Mouse (Mus musculus): ENCODE results near the gene Srpk2. TPM values are rescaled to one million over a fixed set of nuclear protein-coding genes. Genes with fewer than 3 reads are reported as not detected.

Gene Srpk2
- polyA plus RNA-seq, 1 experiment: 0.02 TPM

GRCm38 (mm10) chr5:23497920-23498319, 186.5 kb downstream of the Srpk2 start:
- Histone ChIP-seq H3K4me3 (replicated peaks) (no peak overlapping the region), H3K27me3 (ENCODE audit: control insufficient read depth) (no peaks in the 10 kb centered on the region), H3K4me1 (ENCODE audit: control insufficient read depth) (no peaks in the 10 kb centered on the region), H3K36me3 (ENCODE audit: control insufficient read depth) (peaks cover 95% of the 10 kb centered on the region), H3K9me3 (ENCODE audit: control insufficient read depth, low read length) (no peaks in the 10 kb centered on the region)
- no peak for TF ChIP-seq TAL1 (IDR thresholded peaks at IDR 0.05; ENCODE audit: low read length)
- TF ChIP-seq GATA1 (IDR thresholded peaks at IDR 0.05; ENCODE audit: low read length): no peak

- H3K9me3 ChIP-seq (ENCODE audit: control insufficient read depth, low read length): no peaks in the 10 kb centered on the region
- TF ChIP-seq GATA1 (IDR thresholded peaks at IDR 0.05; ENCODE audit: low read length) (no peak), TAL1 (IDR thresholded peaks at IDR 0.05; ENCODE audit: low read length) (no peak)
- no peaks in the 10 kb centered on the region for H3K4me1 ChIP-seq (ENCODE audit: control insufficient read depth)
- no peaks in the 10 kb centered on the region for H3K27me3 ChIP-seq (ENCODE audit: control insufficient read depth)
- no peak overlapping the region for H3K4me3 ChIP-seq (replicated peaks)
- H3K36me3 ChIP-seq (ENCODE audit: control insufficient read depth): peaks cover 95% of the 10 kb centered on the region
Observed at GRCm38 (mm10) chr5:23496933-23497332, 187.5 kb downstream of the Srpk2 start.

- TF ChIP-seq GATA1 (IDR thresholded peaks at IDR 0.05; ENCODE audit: low read length) (no peak), TAL1 (IDR thresholded peaks at IDR 0.05; ENCODE audit: low read length) (no peak)
- Histone ChIP-seq H3K36me3 (ENCODE audit: control insufficient read depth) (peaks cover 95% of the 10 kb centered on the region), H3K4me3 (replicated peaks) (no peak overlapping the region), H3K4me1 (ENCODE audit: control insufficient read depth) (no peaks in the 10 kb centered on the region), H3K27me3 (ENCODE audit: control insufficient read depth) (no peaks in the 10 kb centered on the region), H3K9me3 (ENCODE audit: control insufficient read depth, low read length) (no peaks in the 10 kb centered on the region)
Observed at GRCm38 (mm10) chr5:23496396-23496795, 188.0 kb downstream of the Srpk2 start.

- H3K36me3 ChIP-seq (ENCODE audit: control insufficient read depth): peaks cover 94% of the 10 kb centered on the region
- TF ChIP-seq GATA1 (IDR thresholded peaks at IDR 0.05; ENCODE audit: low read length) (no peak), TAL1 (IDR thresholded peaks at IDR 0.05; ENCODE audit: low read length) (no peak)
- H3K27me3 ChIP-seq (ENCODE audit: control insufficient read depth): no peaks in the 10 kb centered on the region
- H3K4me3 ChIP-seq (replicated peaks): no peak overlapping the region
- no peaks in the 10 kb centered on the region for H3K4me1 ChIP-seq (ENCODE audit: control insufficient read depth)
- no peaks in the 10 kb centered on the region for H3K9me3 ChIP-seq (ENCODE audit: control insufficient read depth, low read length)
Observed at GRCm38 (mm10) chr5:23490797-23491196, 193.6 kb downstream of the Srpk2 start.

DNA sequence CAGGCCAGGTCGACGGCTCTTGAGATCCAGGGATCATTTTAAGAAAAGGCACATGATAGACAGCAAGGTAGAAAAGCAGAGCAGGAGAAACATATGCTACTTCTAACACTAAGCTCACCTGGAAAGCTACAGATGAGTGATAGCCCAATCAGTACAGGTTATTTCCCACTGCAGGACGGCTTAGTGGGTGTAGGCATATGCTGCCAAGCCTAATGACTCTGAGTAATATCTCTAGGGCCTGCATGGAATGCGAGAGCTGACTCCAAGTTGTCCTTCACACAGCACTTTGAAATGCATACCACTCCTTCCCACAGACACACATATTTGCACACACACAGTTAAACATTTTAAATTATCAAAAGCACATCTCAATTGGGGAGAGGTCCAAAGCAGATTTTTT, 195.2 kb downstream of the Srpk2 start:
- H3K4me1 ChIP-seq (ENCODE audit: control insufficient read depth): no peaks in the 10 kb centered on the region
- TF ChIP-seq GATA1 (IDR thresholded peaks at IDR 0.05; ENCODE audit: low read length) (no peak), TAL1 (IDR thresholded peaks at IDR 0.05; ENCODE audit: low read length) (no peak)

DNA sequence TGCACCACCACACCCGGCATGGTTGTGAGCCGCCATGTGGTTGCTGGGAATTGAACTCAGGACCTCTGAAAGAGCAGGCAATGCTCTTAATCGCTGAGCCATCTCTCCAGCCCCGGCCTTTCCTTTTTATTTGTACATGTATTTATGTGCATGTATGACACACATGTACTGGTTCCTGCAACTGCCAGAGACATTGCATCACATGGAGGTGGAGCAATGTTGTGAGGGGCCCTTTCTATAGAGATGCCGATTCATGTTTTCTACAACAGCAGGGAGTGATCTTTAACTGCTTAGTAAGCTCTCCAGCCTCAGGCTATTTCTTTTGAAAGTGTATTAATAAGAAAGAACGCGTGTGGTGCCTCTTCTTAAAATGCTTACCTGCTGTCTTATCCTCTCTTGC, 200.6 kb downstream of the Srpk2 start:
- Histone ChIP-seq H3K4me1 (ENCODE audit: control insufficient read depth) (no peaks in the 10 kb centered on the region), H3K27me3 (ENCODE audit: control insufficient read depth) (no peaks in the 10 kb centered on the region), H3K9me3 (ENCODE audit: control insufficient read depth, low read length) (no peaks in the 10 kb centered on the region), H3K36me3 (ENCODE audit: control insufficient read depth) (peaks cover 98% of the 10 kb centered on the region), H3K4me3 (replicated peaks) (no peak overlapping the region)
- TF ChIP-seq GATA1 (IDR thresholded peaks at IDR 0.05; ENCODE audit: low read length) (no peak), TAL1 (IDR thresholded peaks at IDR 0.05; ENCODE audit: low read length) (no peak)

More for the DNA sequence above, 195.2 kb downstream of the Srpk2 start:
- no peaks in the 10 kb centered on the region for H3K27me3 ChIP-seq (ENCODE audit: control insufficient read depth)
- H3K4me3 ChIP-seq (replicated peaks): no peak overlapping the region
- H3K36me3 ChIP-seq (ENCODE audit: control insufficient read depth): peaks cover 97% of the 10 kb centered on the region
- no peaks in the 10 kb centered on the region for H3K9me3 ChIP-seq (ENCODE audit: control insufficient read depth, low read length)

GRCm38 (mm10) chr5:23473098-23473873, 211.1 kb downstream of the Srpk2 start:
- Histone ChIP-seq H3K4me3 (replicated peaks) (no peak overlapping the region), H3K9me3 (ENCODE audit: control insufficient read depth, low read length) (no peaks in the 10 kb centered on the region), H3K4me1 (ENCODE audit: control insufficient read depth) (no peaks in the 10 kb centered on the region), H3K36me3 (ENCODE audit: control insufficient read depth) (peaks cover 92% of the 10 kb centered on the region), H3K27me3 (ENCODE audit: control insufficient read depth) (no peaks in the 10 kb centered on the region)
- no peak for TF ChIP-seq TAL1 (IDR thresholded peaks at IDR 0.05; ENCODE audit: low read length)
- no peak for TF ChIP-seq GATA1 (IDR thresholded peaks at IDR 0.05; ENCODE audit: low read length)

DNA sequence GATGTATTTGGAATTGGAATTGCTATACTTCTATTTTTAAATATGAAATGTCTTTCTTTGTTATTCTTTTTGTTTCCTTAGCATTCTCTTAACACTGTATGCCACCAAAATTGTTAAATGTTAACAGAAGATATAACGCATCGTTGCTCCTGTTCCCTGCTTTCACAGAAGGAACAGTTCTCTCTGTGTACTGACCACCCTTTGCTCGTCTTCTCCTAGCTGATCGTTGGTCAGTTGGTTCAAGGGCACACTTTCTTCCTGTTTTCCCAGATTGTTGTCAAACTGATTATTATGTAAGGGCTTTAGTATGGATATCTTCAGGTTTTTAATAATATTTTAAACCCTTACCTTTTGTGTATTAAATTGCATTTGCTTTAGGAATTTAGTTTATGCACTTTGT, 217.9 kb downstream of the Srpk2 start:
- Histone ChIP-seq H3K4me3 (replicated peaks) (no peak overlapping the region), H3K27me3 (ENCODE audit: control insufficient read depth) (no peaks in the 10 kb centered on the region), H3K9me3 (ENCODE audit: control insufficient read depth, low read length) (no peaks in the 10 kb centered on the region), H3K36me3 (ENCODE audit: control insufficient read depth) (peaks cover 96% of the 10 kb centered on the region), H3K4me1 (ENCODE audit: control insufficient read depth) (peaks cover 2% of the 10 kb centered on the region; the same call in 1 of the 2 replicates)
- no peak for TF ChIP-seq TAL1 (IDR thresholded peaks at IDR 0.05; ENCODE audit: low read length)
- TF ChIP-seq GATA1 (IDR thresholded peaks at IDR 0.05; ENCODE audit: low read length): no peak

DNA sequence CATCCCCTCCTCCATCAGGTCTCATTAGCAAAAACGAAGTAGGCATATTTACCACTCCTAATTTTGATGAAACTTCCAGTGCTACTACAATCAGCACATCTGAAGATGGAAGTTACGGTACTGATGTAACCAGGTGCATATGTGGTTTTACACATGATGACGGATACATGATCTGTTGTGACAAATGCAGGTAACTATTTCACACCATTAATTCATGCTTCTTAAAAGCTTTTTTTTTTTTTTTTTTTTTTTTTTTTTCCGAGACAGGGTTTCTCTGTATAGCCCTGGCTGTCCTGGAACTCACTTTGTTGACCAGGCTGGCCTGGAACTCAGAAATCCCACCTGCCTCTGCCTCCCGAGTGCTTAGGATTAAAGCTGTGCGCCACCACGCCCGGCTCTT, 219.7 kb downstream of the Srpk2 start:
- Histone ChIP-seq H3K9me3 (ENCODE audit: control insufficient read depth, low read length) (no peaks in the 10 kb centered on the region), H3K4me3 (replicated peaks) (no peak overlapping the region), H3K27me3 (ENCODE audit: control insufficient read depth) (no peaks in the 10 kb centered on the region), H3K4me1 (ENCODE audit: control insufficient read depth) (peaks cover 6% of the 10 kb centered on the region), H3K36me3 (ENCODE audit: control insufficient read depth) (peaks cover 92% of the 10 kb centered on the region)
- TF ChIP-seq TAL1 (IDR thresholded peaks at IDR 0.05; ENCODE audit: low read length) (no peak), GATA1 (IDR thresholded peaks at IDR 0.05; ENCODE audit: low read length) (no peak)
